Mouse (Mus musculus) monocyte, adult 2 months (primary cell): Measurements from ENCODE around the gene Hoxd8.

Experiments
- DNase-seq, 2 experiments: peaks; one replicate each; pipeline ENCODE4 v3.0.0; 2022; ENCODE audit warnings: low spot score in 2 of 2, low read depth in 1 of 2

The Hoxd8 gene

GRCm38 (mm10) chr2:74685059-74685603 is 19.3 kb upstream of the Hoxd8 start:
- DNase-seq: no peak

DNA sequence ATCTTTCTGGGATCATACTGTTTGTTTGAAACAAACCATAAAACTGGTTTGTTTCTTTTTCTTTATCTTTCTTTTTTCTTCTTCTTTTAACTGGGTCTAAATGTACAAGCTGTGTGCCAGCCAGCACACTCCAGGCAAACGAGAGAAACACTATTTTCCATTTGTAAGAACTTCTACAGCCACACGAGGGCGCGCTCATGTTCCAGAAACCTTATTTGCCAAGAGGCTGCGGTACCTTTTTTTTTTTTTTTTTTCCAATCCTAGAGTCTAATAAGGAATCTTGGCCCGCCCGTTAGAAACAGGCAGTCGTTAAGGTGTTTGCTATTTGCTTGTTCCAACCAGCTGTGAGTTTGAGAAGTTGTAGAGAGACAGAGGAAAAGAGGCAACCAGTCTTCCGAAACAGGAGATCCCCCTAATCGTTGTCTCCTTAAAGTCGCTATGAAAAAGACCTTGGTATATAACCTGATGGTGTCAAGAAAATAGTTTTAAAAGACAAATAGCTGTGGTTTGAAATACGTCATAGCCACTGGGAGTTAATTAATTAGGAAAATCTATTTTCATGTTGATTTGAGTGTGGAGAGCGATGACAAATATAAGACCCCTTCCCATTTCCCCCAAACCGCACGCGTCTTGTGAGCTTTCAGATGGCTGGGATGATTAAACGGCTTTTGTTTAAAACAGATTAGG is 18.0 kb upstream of the Hoxd8 start:
- DNase-seq: no peak

DNA sequence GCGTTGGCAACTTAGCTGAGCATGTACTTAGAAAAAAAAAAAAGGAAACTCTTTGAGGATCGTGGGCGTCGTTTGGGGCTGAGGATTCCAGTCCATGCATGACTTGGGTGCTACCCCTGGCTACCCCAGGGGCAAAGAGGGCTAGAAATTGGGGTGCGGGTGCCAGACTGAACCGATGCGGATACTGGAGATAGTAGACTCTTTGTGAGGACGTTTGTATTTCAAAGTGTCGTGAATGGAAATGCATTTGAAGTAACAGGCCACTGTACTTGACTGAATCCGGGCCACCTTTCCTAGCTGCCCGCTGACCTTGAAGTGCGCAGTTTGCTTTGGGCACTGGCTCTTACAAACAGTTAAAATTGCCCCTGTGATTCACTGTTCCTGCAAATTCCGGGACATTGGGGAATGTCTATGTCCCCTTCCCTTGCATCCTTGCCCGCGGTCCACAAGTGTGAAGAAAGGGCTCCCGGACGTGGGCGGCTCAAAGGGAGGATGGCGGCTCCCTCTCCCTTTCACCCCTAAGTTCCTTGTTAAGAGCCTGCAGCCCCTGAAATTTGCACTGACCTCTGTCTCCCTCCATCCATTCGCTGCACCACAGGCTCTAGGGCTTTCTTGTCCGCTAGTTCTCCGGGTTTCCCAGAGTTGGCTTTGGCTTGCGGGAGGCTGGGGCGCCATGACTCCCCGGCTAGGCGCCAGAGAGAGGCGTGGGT is 17.3 kb upstream of the Hoxd8 start:
- DNase-seq: no peak

DNA sequence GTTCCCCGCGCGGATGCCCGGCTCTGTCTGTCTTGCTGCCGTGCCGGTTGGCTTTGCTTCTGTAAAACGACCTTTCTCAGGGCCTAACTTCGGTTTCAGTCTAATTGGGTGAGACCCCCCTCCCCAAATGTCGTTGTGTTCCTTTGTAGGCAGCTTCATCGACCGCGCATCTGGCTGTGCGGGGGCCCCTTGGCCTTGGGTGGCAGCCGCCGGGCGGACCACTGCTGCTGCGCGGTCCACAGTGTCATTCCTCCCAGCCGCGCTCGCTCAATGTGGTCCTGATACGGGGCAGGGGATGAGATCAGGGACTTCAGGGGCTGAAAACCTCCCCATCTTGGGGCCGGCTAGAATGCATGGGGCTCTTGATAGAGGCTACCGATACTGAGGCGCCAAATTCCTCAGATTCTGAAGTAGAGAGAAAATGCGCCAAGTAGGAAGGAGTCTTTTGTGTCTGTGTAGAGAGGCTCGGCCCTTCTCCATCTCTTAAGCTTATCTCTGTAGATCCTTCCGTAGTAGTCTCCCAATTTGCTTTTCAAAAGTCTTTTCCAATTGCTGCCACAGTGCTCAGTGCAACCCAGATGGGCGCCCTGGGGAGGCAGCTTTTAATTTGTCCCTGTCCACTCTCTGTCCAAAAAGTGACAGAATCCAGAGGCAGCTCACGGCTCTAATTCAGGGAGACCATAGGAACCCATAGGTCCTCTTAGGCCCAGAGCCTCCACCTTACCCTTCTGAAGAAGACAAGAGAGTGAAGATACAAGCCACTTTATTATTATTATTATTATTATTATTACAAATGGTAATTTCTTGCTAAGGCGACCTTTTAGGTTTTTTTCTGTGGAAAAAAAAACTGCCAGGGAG is 16.5 kb upstream of the Hoxd8 start:
- DNase-seq: no peak

- no peak for DNase-seq
These were observed 15.4 kb upstream of the Hoxd8 start for GRCm38 (mm10) chr2:74688795-74689573.

DNA sequence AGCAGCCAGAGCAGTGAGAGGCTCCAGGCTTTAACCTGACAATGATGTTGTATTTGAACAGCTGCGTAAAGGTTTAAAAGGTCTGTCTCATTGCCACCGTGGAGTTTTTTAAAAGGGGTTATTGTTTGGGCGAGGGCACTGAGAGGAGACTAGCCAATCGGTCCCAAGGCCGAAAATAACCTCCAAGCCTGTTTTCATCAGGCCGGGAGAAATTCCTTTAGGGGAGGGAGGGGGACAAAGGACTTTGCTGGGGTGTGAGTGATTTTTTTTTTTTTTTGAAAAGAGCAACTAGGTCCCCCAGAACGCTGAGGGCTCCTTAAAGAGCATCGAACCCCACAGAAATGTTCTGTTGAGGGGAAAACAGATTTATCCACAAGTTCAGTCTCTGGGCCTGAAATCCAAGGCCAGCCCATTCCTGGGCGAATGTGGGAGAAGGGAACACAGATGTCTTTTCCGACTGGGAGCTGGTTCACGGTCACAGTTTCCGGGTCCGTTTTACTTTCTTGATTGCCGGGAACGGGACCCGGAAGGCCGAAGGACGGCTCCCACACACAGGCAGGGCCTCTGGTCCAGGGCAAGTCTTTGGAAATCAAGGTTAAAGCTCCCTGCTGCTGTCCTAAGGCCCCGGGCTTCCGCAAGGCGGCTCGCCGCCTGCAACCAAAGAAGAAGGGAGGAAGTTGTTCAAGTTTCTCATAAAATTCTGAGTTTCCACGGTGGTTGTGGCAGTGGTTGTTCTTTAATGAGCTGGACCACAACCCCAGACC is 14.7 kb upstream of the Hoxd8 start:
- no peak for DNase-seq

- no peak for DNase-seq
These were observed 14.1 kb upstream of the Hoxd8 start for GRCm38 (mm10) chr2:74690338-74690716.

DNA sequence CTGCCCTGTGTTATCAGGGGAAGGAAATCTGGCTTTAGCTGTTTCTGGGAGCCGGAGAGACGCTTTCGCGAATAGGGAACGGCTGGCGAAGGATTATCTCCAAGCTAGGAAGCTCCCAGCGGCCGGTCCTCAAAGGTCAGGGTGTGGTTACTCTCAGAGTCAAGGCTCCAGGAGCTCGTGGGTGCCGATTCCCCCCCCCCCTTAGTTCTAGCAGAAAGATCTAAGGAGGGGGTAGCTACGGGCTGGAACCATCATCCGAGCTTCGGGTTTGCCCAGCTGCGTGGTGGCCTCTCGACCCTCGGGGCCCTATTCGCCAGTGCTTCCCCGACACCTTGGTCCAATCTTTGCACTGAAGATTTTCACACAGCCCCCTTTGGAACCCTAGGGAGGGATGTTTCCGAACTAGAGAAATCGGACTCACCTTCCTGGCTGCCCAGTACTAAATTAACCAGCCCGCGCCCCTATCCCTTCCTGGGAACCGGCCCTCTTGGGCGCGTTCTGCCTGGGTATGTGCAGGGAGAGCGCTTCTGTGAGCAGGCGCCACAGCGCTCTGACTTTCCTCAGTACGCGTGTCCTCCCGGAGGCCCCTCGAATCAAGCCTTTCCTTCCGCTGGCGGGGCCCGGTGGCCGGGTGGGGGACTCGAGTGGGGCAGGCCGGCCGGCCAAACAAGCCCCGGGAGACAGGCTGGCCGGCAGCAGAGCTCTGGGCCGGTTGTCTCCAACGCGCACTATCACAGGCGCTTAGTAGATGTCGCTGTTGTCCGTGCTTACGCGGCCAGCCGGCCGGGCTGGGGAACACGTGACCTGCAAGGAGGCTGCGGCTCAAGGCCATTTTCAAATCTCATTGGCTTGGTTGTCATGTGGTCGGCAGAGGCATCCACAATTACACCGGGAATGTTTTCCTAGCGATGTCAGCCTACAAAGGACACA is 13.1 kb upstream of the Hoxd8 start, which contains the start of gene Hoxd10:
Gene Hoxd10, plus strand, starts transcription at position 903 of the 930 bp plus-strand sequence.
- no peak for DNase-seq

GRCm38 (mm10) chr2:74691995-74692807 is 12.2 kb upstream of the Hoxd8 start:
- DNase-seq: no peak

GRCm38 (mm10) chr2:74692808-74693431 is 11.5 kb upstream of the Hoxd8 start:
- DNase-seq: no peak

DNA sequence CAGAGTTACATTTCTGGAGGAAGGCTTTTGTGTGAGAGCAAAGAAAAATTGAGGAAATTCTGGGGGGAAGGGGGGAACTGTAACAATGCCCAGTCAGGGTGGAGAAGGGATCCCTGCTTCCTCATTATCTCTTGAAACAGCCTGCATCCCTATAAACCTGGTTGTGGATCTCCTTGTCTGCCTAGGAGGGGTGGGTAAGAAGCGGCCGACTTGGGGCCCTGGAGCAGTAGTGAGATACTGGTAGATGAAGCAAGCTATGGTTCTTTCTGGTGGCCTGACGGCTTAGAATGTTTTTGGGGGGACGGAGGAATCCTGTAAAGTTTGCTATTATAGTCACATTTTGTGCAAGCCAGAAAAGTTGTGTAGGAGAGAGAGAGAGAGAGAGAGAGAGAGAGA is 11.0 kb upstream of the Hoxd8 start:
- DNase-seq: no peak

DNA sequence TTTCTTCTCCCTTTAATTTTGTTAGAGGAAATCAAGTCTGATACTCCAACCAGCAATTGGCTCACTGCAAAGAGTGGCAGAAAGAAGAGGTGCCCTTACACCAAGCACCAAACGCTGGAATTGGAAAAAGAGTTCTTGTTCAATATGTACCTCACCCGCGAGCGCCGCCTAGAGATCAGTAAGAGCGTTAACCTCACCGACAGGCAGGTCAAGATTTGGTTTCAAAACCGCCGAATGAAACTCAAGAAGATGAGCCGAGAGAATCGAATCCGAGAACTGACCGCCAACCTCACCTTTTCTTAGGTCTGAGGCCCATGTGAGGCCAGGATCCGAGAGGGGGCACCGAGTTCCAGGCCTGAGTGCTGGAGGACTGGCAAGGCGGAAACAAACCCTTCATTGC is 10.3 kb upstream of the Hoxd8 start:
- DNase-seq: no peak

- DNase-seq: no peak
These were observed 9.0 kb upstream of the Hoxd8 start for GRCm38 (mm10) chr2:74695383-74695782.

DNA sequence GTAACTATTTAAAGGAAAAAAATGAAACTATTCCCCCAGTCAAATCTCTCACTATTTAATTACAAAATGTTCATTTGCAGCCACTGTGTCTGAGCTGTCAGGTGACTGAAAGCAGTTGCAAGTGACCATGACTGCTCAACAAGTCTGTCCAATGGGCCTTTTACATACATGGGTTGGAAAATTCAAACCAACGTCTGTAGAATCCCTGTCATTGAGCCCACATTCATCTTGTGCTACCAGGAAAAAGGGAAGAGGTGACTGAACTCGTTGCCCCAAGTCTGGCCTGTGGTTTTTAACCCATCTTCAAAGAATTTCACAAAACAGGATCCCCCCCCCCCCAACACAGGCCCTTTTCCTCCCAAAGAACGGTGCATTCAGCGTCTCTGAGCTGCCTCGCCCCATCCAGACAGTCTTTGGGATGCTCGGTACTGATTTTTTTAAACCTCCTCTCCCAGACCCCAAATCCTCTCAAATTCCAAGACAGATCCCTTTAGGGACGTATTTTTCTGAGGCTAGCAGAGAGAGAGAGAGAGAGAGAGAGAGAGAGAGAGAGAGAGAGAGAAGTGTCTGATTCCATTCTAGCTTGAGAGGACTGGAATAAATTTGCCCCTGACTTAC is 8.5 kb upstream of the Hoxd8 start:
- no peak for DNase-seq

- no peak for DNase-seq
These were observed 7.7 kb upstream of the Hoxd8 start for GRCm38 (mm10) chr2:74696442-74697335.

DNA sequence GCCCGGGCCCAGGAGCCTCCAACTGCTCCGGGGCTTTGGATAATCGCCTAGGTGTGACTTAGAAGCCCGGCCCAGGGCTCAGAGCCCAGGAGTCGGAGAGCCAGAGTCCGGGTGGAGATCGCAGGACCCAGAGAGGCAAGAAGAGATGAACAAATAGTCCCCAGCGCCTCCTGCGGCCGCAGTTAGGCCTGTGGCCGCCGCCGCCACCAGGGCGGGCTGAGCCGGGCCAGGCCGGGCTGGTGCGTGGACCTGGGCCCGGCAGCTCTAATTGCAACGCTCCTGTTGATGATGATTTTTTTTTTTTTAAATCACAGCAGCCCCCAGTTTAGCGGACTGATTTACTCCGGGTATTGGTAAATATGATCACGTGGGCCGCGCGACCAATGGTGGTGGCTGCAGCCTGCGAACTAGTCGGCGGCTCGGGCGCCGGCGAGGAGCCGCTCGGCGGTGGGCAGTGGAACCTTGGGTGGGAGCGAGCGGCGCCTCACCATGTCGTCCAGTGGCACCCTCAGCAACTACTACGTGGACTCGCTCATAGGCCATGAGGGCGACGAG is 6.8 kb upstream of the Hoxd8 start, which contains the start of gene Hoxd9:
Gene Hoxd9, plus strand, starts transcription at position 161 of the 555 bp plus-strand sequence.
- no peak for DNase-seq
